Mouse (Mus musculus) liver, embryonic 15.5 days (tissue): ENCODE measurements around the gene Itga5. TPM values are rescaled to one million over a fixed set of nuclear protein-coding genes. Genes with fewer than 3 reads are reported as not detected.

Source experiments
- ATAC-seq: fragments of 200-750 bp; cut with Nextera tagmentation; 2 replicates; pipeline ENCODE4 v1.8.0; 2017; ENCODE audit warnings: moderate number of reproducible peaks, mild to moderate bottlenecking, moderate library complexity; ENCODE audit not compliant: insufficient read depth
- H3K27ac ChIP-seq: fragments of 300-500 bp; sonication (generic); replicated peaks from 2 replicates; pipeline ENCODE4 v1.5.1; 2015; ENCODE audit warnings: mild to moderate bottlenecking, inconsistent platforms
- H3K27me3 ChIP-seq: fragments of 300-500 bp; sonication (generic); 2 replicates; pipeline ENCODE4 v1.6.1; 2015; ENCODE audit warnings: mild to moderate bottlenecking, inconsistent platforms
- H3K36me3 ChIP-seq: fragments of 300-500 bp; sonication (generic); replicated peaks from 2 replicates; pipeline ENCODE4 v1.6.1; 2015; ENCODE audit warnings: moderate library complexity, mild to moderate bottlenecking, inconsistent platforms
- H3K4me1 ChIP-seq: fragments of 300-500 bp; sonication (generic); replicated peaks from 2 replicates; pipeline ENCODE4 v1.6.1; 2015; ENCODE audit warnings: inconsistent platforms
- H3K4me2 ChIP-seq: fragments of 300-500 bp; sonication (generic); 2 replicates; pipeline ENCODE4 v1.6.1; 2015; ENCODE audit warnings: moderate library complexity, mild to moderate bottlenecking, inconsistent platforms
- H3K4me3 ChIP-seq: fragments of 300-500 bp; sonication (generic); replicated peaks from 2 replicates; pipeline ENCODE4 v1.5.1; 2015; ENCODE audit warnings: mild to moderate bottlenecking, inconsistent platforms
- H3K9ac ChIP-seq: fragments of 300-500 bp; sonication (generic); 2 replicates; pipeline ENCODE4 v1.6.1; 2015; ENCODE audit warnings: moderate library complexity, mild to moderate bottlenecking, inconsistent platforms
- H3K9me3 ChIP-seq: fragments of 300-500 bp; sonication (generic); replicated peaks from 2 replicates; pipeline ENCODE4 v1.6.1; 2016; ENCODE audit warnings: inconsistent platforms
- WGBS: fragments of 180-500 bp; shearing (Covaris S2); methylation state at CpG from one replicate; pipeline ENCODE4 v1.1.7; 2015; ENCODE audit warnings: mixed read lengths; ENCODE audit not compliant: insufficient replicate concordance; 5-methylcytosine and 5-hydroxymethylcytosine counted together
- polyA plus RNA-seq: library from polyadenylated mRNA; unstranded; fragments of >200 nt; fragmentation: Nextera tagmentation; extraction: Ambion mirVana; gene quantifications from 2 replicates; pipeline ENCODE4 v1.2.1, GENCODE M21; 2015

Gene Itga5
- polyA plus RNA-seq, 1 experiment from 2014 or later, result 15.9 TPM

GRCm38 (mm10) chr15:103338829-103339165 is 27.8 kb downstream of the Itga5 start:
- ATAC-seq, result no peak

GRCm38 (mm10) chr15:103336996-103337667 is 29.4 kb downstream of the Itga5 start:
- Histone ChIP-seq H3K36me3 (no peaks in the 10 kb centered on the region), H3K27ac (no peak overlapping the region), H3K27me3 (peaks cover 45% of the 10 kb centered on the region), H3K4me2 (no peak overlapping the region), H3K9me3 (no peaks in the 10 kb centered on the region), H3K4me3 (no peak overlapping the region), H3K9ac (no peak overlapping the region), H3K4me1 (peaks cover 50% of the 10 kb centered on the region)
- WGBS, result 24% methylated on average over 11 of the region's 11 CpGs
- ATAC-seq, result no peak

More at GRCm38 (mm10) chr15:103338829-103339165, 27.8 kb downstream of the Itga5 start:
- WGBS, result 13% methylated on average over 4 of the region's 4 CpGs
- Histone ChIP-seq H3K36me3 (peaks cover under 1% of the 10 kb centered on the region; the same call in 1 of the 2 replicates), H3K9me3 (no peaks in the 10 kb centered on the region), H3K9ac (no peak overlapping the region), H3K4me3 (peak overlapping the region; percentile 64; the same call in 1 of the 2 replicates), H3K4me2 (peak overlapping the region; percentile 84), H3K4me1 (peaks cover 52% of the 10 kb centered on the region), H3K27me3 (peaks cover 46% of the 10 kb centered on the region), H3K27ac (no peak overlapping the region)

GRCm38 (mm10) chr15:103335488-103336235 is 30.9 kb downstream of the Itga5 start:
- H3K27ac ChIP-seq, result no peak overlapping the region
- peaks cover 30% of the 10 kb centered on the region for H3K27me3 ChIP-seq
- WGBS, result 56% methylated on average over 7 of the region's 7 CpGs
- H3K4me1 ChIP-seq, result peaks cover 49% of the 10 kb centered on the region
- no peak for ATAC-seq
- H3K36me3 ChIP-seq, result no peaks in the 10 kb centered on the region
- H3K4me3 ChIP-seq, result no peak overlapping the region
- H3K9me3 ChIP-seq, result no peaks in the 10 kb centered on the region
- H3K9ac ChIP-seq, result no peak overlapping the region
- no peak overlapping the region for H3K4me2 ChIP-seq

- no peaks in the 10 kb centered on the region for H3K36me3 ChIP-seq
- no peaks in the 10 kb centered on the region for H3K9me3 ChIP-seq
- H3K27ac ChIP-seq, result no peak overlapping the region
- no peak overlapping the region for H3K4me2 ChIP-seq
- WGBS, result 50% methylated on average over 3 of the region's 3 CpGs
- no peak overlapping the region for H3K4me3 ChIP-seq
- peaks cover 24% of the 10 kb centered on the region for H3K27me3 ChIP-seq
- no peak for ATAC-seq
- no peak overlapping the region for H3K9ac ChIP-seq
- H3K4me1 ChIP-seq, result peaks cover 43% of the 10 kb centered on the region
These were observed 31.5 kb downstream of the Itga5 start for GRCm38 (mm10) chr15:103335040-103335439.

- Histone ChIP-seq H3K9me3 (no peaks in the 10 kb centered on the region), H3K27me3 (peaks cover 16% of the 10 kb centered on the region), H3K9ac (no peak overlapping the region), H3K4me2 (peak overlapping the region; percentile 54), H3K27ac (peak overlapping the region; percentile 67), H3K4me1 (peaks cover 35% of the 10 kb centered on the region), H3K36me3 (no peaks in the 10 kb centered on the region), H3K4me3 (peak overlapping the region; percentile 32)
- WGBS, result 30% methylated on average over 2 of the region's 2 CpGs
- peak; percentile 39; the same call in 1 of the 2 replicates for ATAC-seq
These were observed 32.4 kb downstream of the Itga5 start for GRCm38 (mm10) chr15:103334194-103334593.

GRCm38 (mm10) chr15:103333738-103334137 is 32.8 kb downstream of the Itga5 start:
- Histone ChIP-seq H3K36me3 (no peaks in the 10 kb centered on the region), H3K27me3 (peaks cover 11% of the 10 kb centered on the region), H3K4me3 (peak overlapping the region; percentile 32), H3K27ac (peak overlapping the region; percentile 67), H3K4me1 (peaks cover 30% of the 10 kb centered on the region), H3K4me2 (peak overlapping the region; percentile 54), H3K9ac (no peak overlapping the region), H3K9me3 (no peaks in the 10 kb centered on the region)
- ATAC-seq, result peak; percentile 41
- 63% methylated on average over 5 of the region's 5 CpGs for WGBS

GRCm38 (mm10) chr15:103333081-103333615 is 33.4 kb downstream of the Itga5 start:
- WGBS, result 54% methylated on average over 5 of the region's 5 CpGs
- peak overlapping the region; percentile 32 for H3K4me3 ChIP-seq
- peaks cover 6% of the 10 kb centered on the region for H3K27me3 ChIP-seq
- H3K9me3 ChIP-seq, result no peaks in the 10 kb centered on the region
- peaks cover 29% of the 10 kb centered on the region for H3K4me1 ChIP-seq
- H3K4me2 ChIP-seq, result peak overlapping the region; percentile 54
- no peaks in the 10 kb centered on the region for H3K36me3 ChIP-seq
- ATAC-seq, result peak; percentile 38
- H3K27ac ChIP-seq, result peak overlapping the region; percentile 67; the same call in 1 of the 2 replicates
- no peak overlapping the region for H3K9ac ChIP-seq

- ATAC-seq, result peak; percentile 94
- Histone ChIP-seq H3K9me3 (no peaks in the 10 kb centered on the region), H3K9ac (peak overlapping the region; percentile 57), H3K4me2 (peak overlapping the region; percentile 96), H3K36me3 (no peaks in the 10 kb centered on the region), H3K27ac (peak overlapping the region; percentile 74), H3K4me3 (peak overlapping the region; percentile 65), H3K27me3 (peaks cover 12% of the 10 kb centered on the region; the same call in 1 of the 2 replicates), H3K4me1 (peaks cover 45% of the 10 kb centered on the region)
- 1% methylated on average over 40 of the region's 40 CpGs for WGBS
These were observed 42.9 kb downstream of the Itga5 start for GRCm38 (mm10) chr15:103323455-103324247.

- H3K9me3 ChIP-seq, result no peaks in the 10 kb centered on the region
- peak overlapping the region; percentile 57 for H3K9ac ChIP-seq
- WGBS, result 3% methylated on average over 20 of the region's 26 CpGs
- H3K27me3 ChIP-seq, result peaks cover 12% of the 10 kb centered on the region; the same call in 1 of the 2 replicates
- ATAC-seq, result peak; percentile 61
- H3K4me2 ChIP-seq, result peak overlapping the region; percentile 96
- H3K4me3 ChIP-seq, result peak overlapping the region; percentile 65
- peaks cover 45% of the 10 kb centered on the region for H3K4me1 ChIP-seq
- no peaks in the 10 kb centered on the region; the same call in 1 of the 2 replicates for H3K36me3 ChIP-seq
- peak overlapping the region; percentile 74 for H3K27ac ChIP-seq
These were observed 43.5 kb downstream of the Itga5 start for GRCm38 (mm10) chr15:103323070-103323454.

- Histone ChIP-seq H3K9ac (no peak overlapping the region), H3K27me3 (peaks cover 12% of the 10 kb centered on the region; the same call in 1 of the 2 replicates), H3K9me3 (no peaks in the 10 kb centered on the region), H3K27ac (no peak overlapping the region), H3K4me3 (peak overlapping the region; percentile 65; the same call in 1 of the 2 replicates), H3K4me1 (peaks cover 45% of the 10 kb centered on the region), H3K36me3 (peaks cover 6% of the 10 kb centered on the region; the same call in 1 of the 2 replicates), H3K4me2 (peak overlapping the region; percentile 96)
- WGBS, result 53% methylated on average over 4 of the region's 4 CpGs
- no peak for ATAC-seq
These were observed 44.2 kb downstream of the Itga5 start for GRCm38 (mm10) chr15:103322396-103322795.
